Mouse (Mus musculus): ENCODE results near the gene B4galnt3.

- no peak for TF ChIP-seq SRF (IDR thresholded peaks at IDR 0.05; ENCODE audit: control insufficient read depth, insufficient read length, low read depth)
- no peak for TF ChIP-seq CEBPB (IDR thresholded peaks at IDR 0.05; ENCODE audit: insufficient read depth, poor library complexity, severe bottlenecking)
- no peak for TF ChIP-seq POLR2A (IDR thresholded peaks at IDR 0.05; ENCODE audit: insufficient read length, low read depth)
- TF ChIP-seq TCF12 (IDR thresholded peaks at IDR 0.05; ENCODE audit: insufficient read depth, poor library complexity, severe bottlenecking), result no peak
- TF ChIP-seq MYOG (IDR thresholded peaks at IDR 0.05; ENCODE audit: control insufficient read depth in 1 of 3, insufficient read depth in 1 of 3, insufficient read length in 2 of 3, low read depth in 2 of 3), result no peak
- no peak for TF ChIP-seq E2F4 (IDR thresholded peaks at IDR 0.05; ENCODE audit: insufficient read depth)
- no peak for TF ChIP-seq MAX (IDR thresholded peaks at IDR 0.05; ENCODE audit: low read depth)
- TF ChIP-seq MYOD1 (IDR thresholded peaks at IDR 0.05; ENCODE audit: control insufficient read depth in 1 of 3, insufficient read length in 2 of 3, low read depth in 2 of 3), result no peak
- no peak for TF ChIP-seq POLR2AphosphoS2 (IDR thresholded peaks at IDR 0.05; ENCODE audit: insufficient read length, low read depth)
Measured at GRCm38 (mm10) chr6:120274181-120274580, 20.2 kb downstream of the B4galnt3 start.
